Comparison of ENCODE assay signal across 20 mouse cellular contexts in genomic region chr10:119231526-119231925, GRCm38 (mm10).
"Had no signal": no experiment of that assay in that cellular context is flagged by ENCODE, and none has a peak within 500 bp of the region (broad histone marks: within the 10 kb centered on the region; RNA-seq: fewer than 3 reads in every experiment).

No protein-coding gene starts in this region.

- H3K27me3 ChIP-seq: lung, embryonic 15.5 days; megakaryocyte, embryonic 14.5 days; midbrain, embryonic 13.5 days; neural tube, embryonic 13.5 days; stomach, embryonic 15.5 days had no signal

- H3K4me3 ChIP-seq: left cerebral cortex, adult 2 months; lung, embryonic 15.5 days; megakaryocyte, embryonic 14.5 days; midbrain, embryonic 10.5 days; midbrain, embryonic 13.5 days; myocyte; neural tube, embryonic 13.5 days; stomach, embryonic 15.5 days had no signal

- ATAC-seq: inflammation-experienced regulatory T-cells, adult 6 months; midbrain, embryonic 13.5 days; midbrain, embryonic 16.5 days had no signal

- H3K36me3 ChIP-seq: stomach, embryonic 15.5 days had no signal

- H3K27ac ChIP-seq: left cerebral cortex, adult 2 months; liver, embryonic 14.5 days; lung, embryonic 15.5 days; midbrain, embryonic 10.5 days; midbrain, embryonic 13.5 days; neural tube, embryonic 13.5 days; stomach, embryonic 15.5 days had no signal

- H3K4me2 ChIP-seq: liver, embryonic 11.5 days; lung, embryonic 15.5 days; midbrain, embryonic 13.5 days; neural tube, embryonic 13.5 days; stomach, embryonic 15.5 days had no signal

- H3K9ac ChIP-seq: liver, embryonic 14.5 days; lung, embryonic 15.5 days; midbrain, embryonic 13.5 days; neural tube, embryonic 13.5 days; stomach, embryonic 15.5 days had no signal

- H3K9me3 ChIP-seq: lung, embryonic 15.5 days; megakaryocyte, embryonic 14.5 days; midbrain, embryonic 10.5 days; midbrain, embryonic 13.5 days; neural tube, embryonic 13.5 days; stomach, embryonic 15.5 days had no signal

- DNase-seq: layer of hippocampus, postnatal 36 days; lung, adult 18-20 months; lung, postnatal 10 days; lung, postnatal 36 days; retina, postnatal 1 day; right cerebral cortex, postnatal 25 days; spleen, adult 18-20 months; thymus, postnatal 25 days had no signal
